Mouse (Mus musculus) right cerebral cortex, postnatal 25 days (tissue): ENCODE measurements at regions not wholly inside any gene's neighbourhood (a gene's known extent, or its start where the extent isn't known, plus 50 kb on each side); places are given as distances from the start of the nearest gene placed in this dataset.
A peak's percentile ranks its signal among the peaks of the same experiment; 100 is the strongest.

Source experiments
- DNase-seq: peaks from one replicate; pipeline ENCODE4 v3.0.0; 2022

DNA sequence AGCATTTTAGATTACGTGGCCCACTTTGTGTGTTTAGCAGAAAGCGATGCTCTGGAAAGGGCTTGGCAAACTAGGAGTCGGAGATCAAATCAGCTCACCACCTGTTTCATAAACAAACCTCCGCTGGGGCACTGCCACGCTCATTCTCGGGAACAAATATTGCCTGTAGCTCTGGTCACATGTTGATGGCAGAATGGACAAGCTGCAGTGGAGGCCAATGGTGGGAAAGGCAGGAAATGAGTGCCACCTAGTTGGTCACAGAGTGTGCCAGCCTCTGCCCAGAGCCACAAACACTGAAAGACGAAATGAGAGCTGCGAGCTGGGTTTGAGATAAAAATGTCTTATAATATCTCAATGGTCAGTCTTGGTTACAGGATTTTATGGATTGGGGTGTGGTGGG is 259.2 kb upstream of the Csf3r start:
- no peak for DNase-seq

GRCm38 (mm10) chr4:125777126-125777525 is 247.2 kb upstream of the Csf3r start:
- DNase-seq: no peak

DNA sequence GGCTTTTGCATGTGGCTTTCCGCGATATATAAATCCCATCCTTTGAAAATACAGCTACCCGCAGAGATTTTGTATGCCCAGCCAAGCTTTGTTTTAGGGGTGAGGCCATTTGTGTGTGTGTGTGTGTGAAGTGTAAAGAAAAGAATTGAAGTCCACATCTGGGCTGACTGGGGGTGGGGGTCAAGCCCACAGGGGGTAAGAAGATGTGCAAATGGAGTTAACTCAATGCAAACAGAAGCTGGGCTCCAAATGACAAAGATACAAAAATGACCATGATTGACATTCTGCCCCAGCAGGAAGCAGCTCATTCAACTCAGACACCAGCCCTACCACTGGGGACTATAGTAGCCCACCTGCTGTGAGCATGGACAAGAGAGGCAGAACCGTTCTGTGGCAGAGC is 244.2 kb upstream of the Csf3r start:
- DNase-seq: no peak

DNA sequence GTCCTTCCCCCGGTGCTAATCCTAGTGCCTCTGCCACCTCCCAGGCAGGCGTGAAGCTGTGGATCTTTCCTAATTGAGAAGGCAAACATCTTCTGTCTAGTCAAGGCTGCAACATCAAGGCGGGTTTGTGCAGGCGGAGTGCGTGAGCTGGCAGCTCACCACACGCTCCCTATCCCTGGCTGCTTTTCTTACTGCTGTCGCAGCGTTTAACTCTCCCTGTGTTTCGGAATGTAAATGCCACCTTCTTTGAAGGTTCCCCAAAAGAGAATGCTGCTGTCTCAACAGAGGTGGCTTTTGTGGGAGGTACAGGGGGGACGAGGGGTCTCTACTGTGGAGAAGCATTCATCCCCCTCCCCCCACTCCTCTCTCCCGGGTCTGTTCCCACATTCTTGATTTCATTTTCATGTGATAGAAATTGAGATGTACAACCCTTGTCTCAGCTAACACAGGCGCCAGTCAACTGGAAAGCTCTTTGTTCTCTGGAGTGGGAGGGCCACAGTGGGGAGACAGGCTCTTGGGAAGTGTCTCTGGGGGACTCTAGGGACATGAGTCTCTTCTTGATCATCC is 243.3 kb upstream of the Csf3r start:
- DNase-seq: peak; percentile 72

DNA sequence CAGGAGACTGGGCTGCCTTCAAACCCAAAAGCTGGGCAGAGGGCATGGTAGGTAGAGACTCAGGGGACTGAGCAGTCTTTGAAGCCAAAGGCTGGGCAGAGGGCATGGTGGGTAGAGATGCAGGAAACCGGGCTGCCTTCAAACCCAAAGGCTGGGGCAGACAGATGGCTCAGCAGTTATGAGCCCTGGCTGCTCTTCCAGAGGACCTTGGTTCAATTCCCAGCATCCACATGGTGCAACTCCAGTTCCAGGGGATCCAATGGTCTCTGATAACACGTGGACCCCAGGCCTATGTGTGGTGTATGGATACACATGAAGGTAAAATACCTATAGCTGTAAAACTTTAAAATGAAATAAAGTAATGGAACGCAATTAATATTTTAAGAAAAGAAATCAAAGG is 242.0 kb upstream of the Csf3r start:
- no peak for DNase-seq

DNA sequence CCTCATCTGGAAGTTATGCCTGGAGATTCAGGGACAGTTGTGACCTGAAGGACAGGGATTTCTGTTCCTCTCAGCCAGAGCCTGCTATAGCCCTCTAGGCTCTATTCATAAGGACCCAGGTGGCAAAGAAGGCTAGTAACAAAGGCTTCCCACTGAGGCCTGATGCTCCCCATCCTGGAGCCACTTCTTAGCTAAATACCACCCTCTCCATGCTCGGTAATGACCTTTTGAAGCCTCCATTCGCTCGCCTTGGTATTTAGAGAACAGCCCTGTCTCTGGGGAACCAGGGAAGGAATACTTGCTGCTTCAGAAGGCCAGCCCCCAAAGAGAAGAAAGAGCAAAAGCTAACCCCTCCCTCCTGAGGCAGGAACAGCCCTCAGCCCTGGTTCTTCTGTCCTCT is 238.3 kb upstream of the Csf3r start:
- DNase-seq: no peak

DNA sequence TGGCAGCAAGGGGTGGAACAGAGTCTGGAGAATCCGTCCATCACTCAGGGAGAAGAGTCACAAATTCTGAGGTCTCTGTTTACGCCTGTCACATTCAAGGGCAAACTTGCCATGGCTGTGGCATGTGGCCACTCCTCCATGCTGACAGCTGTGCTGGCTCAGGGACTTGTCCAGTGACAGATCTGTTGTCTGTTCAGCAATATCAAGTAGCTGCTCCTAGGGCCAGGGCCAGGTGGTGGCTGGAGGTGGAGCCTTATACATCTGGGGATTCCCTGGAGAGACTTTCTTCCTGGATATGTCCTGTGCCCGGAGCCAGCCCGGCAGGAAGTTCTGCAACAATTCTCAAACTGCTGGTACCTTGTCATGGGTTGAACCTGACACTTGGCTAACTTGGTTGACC is 229.7 kb upstream of the Csf3r start:
- no peak for DNase-seq

DNA sequence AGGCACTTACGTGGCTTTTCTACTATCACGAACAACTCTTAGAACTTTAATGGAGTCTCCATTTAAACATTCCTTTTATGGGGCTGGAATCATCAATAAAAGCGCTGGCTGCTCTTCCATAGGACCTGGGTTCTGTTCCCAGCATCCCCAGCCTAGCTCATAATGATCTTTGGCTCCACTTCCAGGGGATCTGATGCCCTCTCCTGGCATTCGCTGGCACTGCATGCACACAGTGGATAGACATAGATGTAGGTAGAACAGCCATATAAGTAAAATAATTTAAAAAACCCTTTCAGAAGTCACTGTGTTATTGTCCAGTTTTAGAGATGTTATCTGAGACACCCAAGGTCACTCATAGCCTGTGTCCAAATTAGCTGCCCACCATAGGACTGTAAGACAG is 216.4 kb upstream of the Csf3r start:
- DNase-seq: no peak

DNA sequence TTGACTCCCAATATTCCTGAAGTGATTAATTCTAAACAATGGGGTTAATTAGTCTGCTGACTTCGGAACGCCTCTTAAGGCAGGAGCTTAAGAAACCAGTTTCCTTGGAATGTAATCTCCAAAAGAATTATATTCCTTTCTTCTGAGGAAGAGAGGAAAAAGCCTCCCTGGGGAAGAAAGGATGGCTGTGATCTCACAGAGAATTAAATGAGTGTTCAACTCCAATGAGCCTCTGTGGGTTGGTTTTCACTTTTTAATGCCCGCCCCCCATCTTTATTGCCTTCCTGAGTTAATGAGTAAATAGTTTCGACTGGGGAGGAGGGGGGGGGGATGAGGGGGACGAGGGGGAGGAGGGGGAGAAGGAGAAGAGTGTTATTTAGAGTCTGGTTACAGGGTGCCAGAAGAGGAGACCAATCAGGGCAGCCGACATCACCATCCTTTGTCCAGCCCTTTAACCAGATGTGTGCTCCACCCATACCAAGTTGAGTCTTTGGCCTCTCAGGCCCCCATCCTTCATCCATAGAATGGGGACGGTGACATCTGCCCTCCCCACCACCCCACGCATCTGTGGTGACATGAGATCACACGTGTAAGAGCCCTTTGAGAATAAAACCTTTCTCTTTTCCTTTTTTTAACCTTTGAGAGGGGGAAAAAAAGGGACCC is 214.8 kb upstream of the Csf3r start:
- no peak for DNase-seq

GRCm38 (mm10) chr4:125810247-125810646 is 214.1 kb upstream of the Csf3r start:
- no peak for DNase-seq

DNA sequence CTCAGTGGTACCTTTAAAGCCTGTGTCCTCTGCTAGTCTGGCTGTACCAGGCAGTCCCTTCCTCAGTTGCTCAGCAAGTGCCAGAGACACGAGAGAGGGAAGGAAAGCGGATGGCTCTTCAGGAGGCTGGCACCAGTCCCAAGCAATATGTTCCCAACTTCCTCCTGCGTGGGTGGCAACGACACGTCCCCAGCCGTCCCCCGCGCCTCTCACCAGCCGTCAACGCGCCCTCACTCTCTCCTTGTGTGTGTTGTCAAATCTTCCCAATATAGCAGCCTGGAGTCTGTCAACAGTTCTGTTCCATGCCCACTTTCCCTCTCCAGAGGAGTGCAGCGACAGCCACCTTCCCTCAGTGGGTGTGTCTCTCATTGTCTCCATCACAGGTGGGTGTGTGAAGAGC is 210.0 kb upstream of the Csf3r start:
- DNase-seq: peak; percentile 87

DNA sequence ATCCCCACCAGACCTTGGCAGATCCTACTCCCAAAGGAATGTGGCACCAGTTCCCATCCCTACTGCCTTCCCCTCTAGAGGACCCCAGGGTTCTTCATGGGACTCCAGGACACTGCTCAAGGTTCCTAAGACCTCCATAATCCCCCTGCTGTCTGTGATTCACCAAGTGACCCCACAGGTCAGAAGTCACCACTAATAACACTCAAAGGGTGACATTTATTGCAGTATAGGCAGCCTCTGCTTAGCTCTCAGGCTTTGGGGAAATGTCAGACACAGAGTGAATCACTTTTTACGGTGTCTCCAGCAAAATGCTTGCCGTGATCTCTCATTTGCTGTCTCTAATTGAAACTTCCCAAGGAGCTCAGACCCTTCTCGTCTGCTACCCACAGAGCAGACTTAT is 209.1 kb upstream of the Csf3r start:
- no peak for DNase-seq

DNA sequence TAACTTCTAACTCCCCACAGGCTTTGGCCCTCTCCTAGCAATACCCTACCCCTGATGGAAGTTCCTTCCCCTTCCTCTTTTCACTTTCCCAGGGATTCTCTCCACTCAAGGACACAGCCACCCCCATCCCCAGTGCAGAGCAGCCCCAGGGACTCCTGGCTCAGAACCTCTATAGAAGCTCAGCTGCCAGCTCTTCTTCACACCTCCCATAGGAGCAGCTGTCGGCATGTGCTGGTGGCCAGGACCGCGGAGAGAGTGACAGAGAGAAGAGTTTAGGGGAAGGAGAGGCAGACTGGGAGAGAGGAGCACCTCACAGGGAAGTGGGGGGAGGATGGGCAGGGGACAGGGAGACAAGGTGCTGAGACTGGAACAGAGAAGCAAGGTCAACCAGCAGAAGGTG is 199.8 kb upstream of the Csf3r start:
- peak; percentile 76 for DNase-seq

GRCm38 (mm10) chr4:125826416-125826815 is 197.9 kb upstream of the Csf3r start:
- DNase-seq: peak; percentile 55

- no peak for DNase-seq
These were observed 189.1 kb upstream of the Csf3r start for GRCm38 (mm10) chr4:125835250-125835649.

GRCm38 (mm10) chr4:125847568-125847967 is 176.8 kb upstream of the Csf3r start:
- no peak for DNase-seq

- peak; percentile 19 for DNase-seq
These were observed 174.1 kb upstream of the Csf3r start for GRCm38 (mm10) chr4:125850300-125850699.

DNA sequence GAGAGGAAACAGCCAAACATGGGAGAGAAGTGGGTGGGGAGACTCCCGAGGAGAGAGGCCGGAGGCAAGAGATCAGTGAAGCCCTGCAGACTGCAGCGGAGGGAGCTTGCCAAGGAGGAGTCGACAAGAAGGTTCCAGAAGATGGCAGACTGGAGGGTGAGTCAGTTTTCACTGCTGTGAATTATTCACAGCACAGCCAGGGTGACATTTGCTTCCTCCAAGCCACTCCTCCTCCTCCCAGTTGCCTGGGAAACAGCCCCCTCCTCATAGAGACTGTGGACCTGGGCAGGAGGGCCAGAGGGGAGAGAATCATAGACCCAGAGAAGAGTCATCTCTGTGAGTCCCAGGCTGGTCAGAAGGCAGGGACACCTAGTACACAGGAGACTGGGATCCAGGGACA is 171.8 kb upstream of the Csf3r start:
- DNase-seq: peak; percentile 28

DNA sequence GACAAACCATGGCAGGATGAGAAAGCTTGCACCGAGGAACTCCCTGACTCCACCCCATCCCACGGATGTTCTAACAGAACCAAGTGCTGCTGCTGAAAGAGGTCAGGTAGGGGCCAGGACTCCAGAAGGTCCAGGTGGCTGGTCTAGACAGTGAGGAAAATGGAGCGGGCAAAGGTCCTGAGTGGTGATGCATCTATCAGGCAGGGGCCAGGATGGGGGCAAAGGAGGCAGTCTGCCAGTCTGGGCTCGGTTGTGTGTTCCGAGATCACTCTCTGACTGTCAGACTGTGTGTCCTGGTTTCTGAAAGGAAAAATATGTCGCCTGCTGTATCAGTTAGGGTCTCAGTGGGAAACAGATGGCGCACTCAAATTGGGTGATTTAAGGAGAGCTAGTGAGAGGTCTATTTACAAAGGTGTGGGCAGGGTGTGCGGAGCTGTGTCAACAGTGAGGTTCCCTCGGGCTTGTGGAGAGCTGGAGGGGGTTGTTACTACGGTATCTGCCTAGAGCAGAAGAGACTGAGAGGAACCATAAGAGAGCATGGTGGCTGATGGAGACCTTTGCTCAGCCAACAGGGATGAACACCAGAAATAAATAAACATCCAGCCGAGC is 168.3 kb upstream of the Csf3r start:
- no peak for DNase-seq

GRCm38 (mm10) chr4:125856781-125857180 is 167.6 kb upstream of the Csf3r start:
- DNase-seq: no peak

- DNase-seq: no peak
These were observed 159.3 kb upstream of the Csf3r start for GRCm38 (mm10) chr4:125865057-125865456.

GRCm38 (mm10) chr4:125865728-125866127 is 158.6 kb upstream of the Csf3r start:
- DNase-seq: no peak

DNA sequence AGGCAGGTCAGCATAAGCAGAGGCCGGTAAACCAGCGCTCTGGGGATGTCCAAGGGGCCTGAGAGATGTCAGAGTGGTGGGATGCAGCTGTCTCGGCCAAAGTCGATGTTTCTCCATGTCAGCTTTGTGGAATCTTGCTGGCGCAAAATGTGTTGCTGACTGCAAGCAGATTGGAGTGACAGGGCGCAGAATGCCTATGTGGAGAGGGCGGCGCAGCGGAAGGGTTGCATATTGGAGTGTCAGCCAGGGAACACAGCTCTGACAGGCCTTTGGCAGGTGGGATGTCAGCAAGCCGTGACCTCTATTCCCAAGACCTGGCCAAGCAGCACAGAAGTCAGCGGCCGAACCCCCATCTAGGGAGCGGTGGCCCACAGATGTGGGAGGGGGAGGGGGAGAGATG is 153.1 kb upstream of the Csf3r start:
- no peak for DNase-seq

DNA sequence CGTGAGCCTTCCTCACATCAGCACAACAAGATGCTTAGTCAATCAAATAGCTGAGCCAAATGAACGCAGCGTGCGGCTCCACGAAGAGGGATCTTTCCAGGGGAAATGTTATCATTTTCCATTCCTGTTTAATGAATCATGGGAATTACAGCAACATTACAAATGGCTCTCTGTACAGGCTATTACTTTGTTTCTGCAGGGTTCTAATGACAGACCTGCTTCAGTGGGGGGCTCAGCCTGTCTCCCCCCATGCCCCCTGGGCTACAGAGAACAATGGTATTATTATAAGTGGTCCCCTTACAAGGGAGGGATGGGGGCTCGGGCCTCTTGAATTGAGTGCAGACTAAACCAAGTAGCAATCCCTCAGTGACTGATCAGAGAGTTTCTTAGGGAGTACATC is 144.3 kb upstream of the Csf3r start:
- no peak for DNase-seq

GRCm38 (mm10) chr4:125882531-125882930 is 141.8 kb upstream of the Csf3r start:
- DNase-seq: no peak
